Mouse (Mus musculus) hindbrain, postnatal 0 days (tissue): ENCODE measurements around the gene Adgrl4. TPM values are rescaled to one million over a fixed set of nuclear protein-coding genes. Genes with fewer than 3 reads are reported as not detected.

Experiments
- ATAC-seq: fragments of 200-750 bp; cut with Nextera tagmentation; 2 replicates; pipeline ENCODE4 v1.8.0; 2017; ENCODE audit warnings: mild to moderate bottlenecking, moderate TSS enrichment, moderate library complexity
- DNase-seq: peaks from one replicate; pipeline ENCODE4 v3.0.0-alpha.2; 2015; ENCODE audit warnings: low spot score
- H3K27ac ChIP-seq: fragments of 300-500 bp; sonication (generic); 2 replicates; pipeline ENCODE4 v1.5.1; 2014; ENCODE audit warnings: mild to moderate bottlenecking
- H3K27me3 ChIP-seq: fragments of 300-500 bp; sonication (generic); 2 replicates; pipeline ENCODE4 v1.6.1; 2014; ENCODE audit warnings: low read length, mixed read lengths; ENCODE audit not compliant: insufficient read depth
- H3K36me3 ChIP-seq: fragments of 300-500 bp; sonication (generic); 2 replicates; pipeline ENCODE4 v1.6.1; 2014; ENCODE audit warnings: low read length, mixed read lengths; ENCODE audit not compliant: insufficient read depth
- H3K4me1 ChIP-seq: fragments of 300-500 bp; sonication (generic); 2 replicates; pipeline ENCODE4 v1.6.1; 2014; ENCODE audit warnings: antibody characterized with exemption, low read length, mixed read lengths; ENCODE audit not compliant: insufficient read depth
- H3K4me2 ChIP-seq: fragments of 300-500 bp; sonication (generic); 2 replicates; pipeline ENCODE4 v1.6.1; 2014; ENCODE audit warnings: low read depth, mild to moderate bottlenecking, low read length, moderate library complexity, mixed read lengths
- H3K4me3 ChIP-seq: fragments of 300-500 bp; sonication (generic); 2 replicates; pipeline ENCODE4 v1.5.1; 2014; ENCODE audit warnings: low read length
- H3K9ac ChIP-seq: fragments of 300-500 bp; sonication (generic); replicated peaks from 2 replicates; pipeline ENCODE4 v1.6.1; 2014; ENCODE audit warnings: mild to moderate bottlenecking, low read length, moderate library complexity, mixed read lengths
- H3K9me3 ChIP-seq: fragments of 300-500 bp; sonication (generic); 2 replicates; pipeline ENCODE4 v1.6.1; 2016; ENCODE audit warnings: low read length, mixed read lengths
- CTCF ChIP-seq: IDR thresholded peaks from 2 replicates; pipeline ENCODE4 v1.5.1; 2016; ENCODE audit warnings: antibody characterized with exemption, control low read depth, low read depth
- WGBS: fragments of 180-500 bp; shearing (Covaris S2); extraction: QIAGEN DNeasy Blood & Tissue Kit; methylation state at CpG from one replicate; pipeline ENCODE4 v1.1.7; 2014; 5-methylcytosine and 5-hydroxymethylcytosine counted together
- polyA plus RNA-seq: library from polyadenylated mRNA; unstranded; fragments of >200 nt; fragmentation: Nextera tagmentation; extraction: Ambion mirVana; gene quantifications from 2 replicates; pipeline ENCODE4 v1.2.1, GENCODE M21; 2015
- total RNA-seq: library from RNA; depleted of rRNA; stranded (reverse); fragments of >200 nt; gene quantifications from 2 replicates; pipeline ENCODE4 v1.2.3, GENCODE M21; 2014

Gene Adgrl4
- total and polyA plus RNA-seq, 2 experiments from 2014 or later = 9.9 to 27.6 TPM

DNA sequence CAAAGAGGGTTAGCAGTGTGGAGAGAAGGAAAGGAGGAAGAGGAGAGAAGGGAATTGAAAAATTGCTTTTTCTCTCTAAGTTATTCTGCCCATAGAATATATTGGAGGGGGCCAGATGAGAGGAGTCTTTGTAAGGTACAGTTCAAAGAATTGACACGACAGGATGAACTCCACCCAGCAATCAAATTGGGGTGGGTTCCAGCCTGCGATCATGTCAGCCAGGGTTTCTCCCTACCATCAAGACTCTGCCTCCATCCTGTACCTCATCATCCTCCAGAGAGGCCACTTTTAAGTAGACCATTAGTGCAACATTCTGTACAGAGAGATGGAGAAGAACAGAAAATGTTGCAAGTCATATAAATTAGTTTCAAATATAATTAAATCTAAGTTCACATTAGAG, 2.3 kb downstream of the Adgrl4 start:
- H3K4me1 ChIP-seq = no peaks in the 10 kb centered on the region
- 60% methylated on average over 2 of the region's 2 CpGs for WGBS
- H3K9me3 ChIP-seq = no peaks in the 10 kb centered on the region
- no peak for TF ChIP-seq CTCF
- ATAC-seq = no peak
- H3K4me2 ChIP-seq = no peak overlapping the region
- H3K36me3 ChIP-seq = no peaks in the 10 kb centered on the region
- H3K9ac ChIP-seq = no peak overlapping the region
- H3K27me3 ChIP-seq = no peaks in the 10 kb centered on the region
- no peak for DNase-seq
- no peak overlapping the region for H3K27ac ChIP-seq
- no peak overlapping the region for H3K4me3 ChIP-seq

GRCm38 (mm10) chr3:151442026-151442425, 4.3 kb downstream of the Adgrl4 start:
- H3K9ac ChIP-seq = no peak overlapping the region
- 89% methylated on average over 2 of the region's 2 CpGs for WGBS
- no peak for TF ChIP-seq CTCF
- no peaks in the 10 kb centered on the region for H3K4me1 ChIP-seq
- no peak overlapping the region for H3K4me3 ChIP-seq
- no peak overlapping the region for H3K4me2 ChIP-seq
- no peak overlapping the region for H3K27ac ChIP-seq
- no peaks in the 10 kb centered on the region for H3K9me3 ChIP-seq
- H3K36me3 ChIP-seq = no peaks in the 10 kb centered on the region
- ATAC-seq (no peak), DNase-seq (no peak)
- no peaks in the 10 kb centered on the region for H3K27me3 ChIP-seq

DNA sequence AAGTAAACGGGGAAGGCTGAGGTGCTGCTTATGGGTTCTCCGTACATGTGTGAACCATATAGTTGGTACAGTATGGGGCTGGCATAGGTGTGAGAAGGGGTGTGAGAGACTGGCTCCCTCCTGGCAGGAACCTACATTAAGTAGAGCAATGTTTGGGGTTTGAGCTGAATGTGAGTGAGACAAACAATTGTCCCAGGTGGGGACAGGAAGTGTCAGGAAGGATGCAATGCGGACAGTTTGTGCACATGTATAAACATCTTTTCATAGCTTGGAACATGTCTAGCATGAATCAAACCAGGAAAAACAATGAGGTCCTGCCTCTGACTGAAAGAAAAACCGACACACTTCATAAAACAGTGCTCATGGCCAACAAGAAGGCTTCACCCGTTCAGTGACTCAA, 5.8 kb downstream of the Adgrl4 start:
- H3K36me3 ChIP-seq = no peaks in the 10 kb centered on the region
- 83% methylated on average over 5 of the region's 5 CpGs for WGBS
- no peak for TF ChIP-seq CTCF
- no peaks in the 10 kb centered on the region for H3K4me1 ChIP-seq
- no peaks in the 10 kb centered on the region for H3K9me3 ChIP-seq
- ATAC-seq (no peak), DNase-seq (no peak)
- H3K27ac ChIP-seq = no peak overlapping the region
- H3K4me3 ChIP-seq = no peak overlapping the region
- no peaks in the 10 kb centered on the region for H3K27me3 ChIP-seq
- H3K9ac ChIP-seq = no peak overlapping the region
- H3K4me2 ChIP-seq = no peak overlapping the region

DNA sequence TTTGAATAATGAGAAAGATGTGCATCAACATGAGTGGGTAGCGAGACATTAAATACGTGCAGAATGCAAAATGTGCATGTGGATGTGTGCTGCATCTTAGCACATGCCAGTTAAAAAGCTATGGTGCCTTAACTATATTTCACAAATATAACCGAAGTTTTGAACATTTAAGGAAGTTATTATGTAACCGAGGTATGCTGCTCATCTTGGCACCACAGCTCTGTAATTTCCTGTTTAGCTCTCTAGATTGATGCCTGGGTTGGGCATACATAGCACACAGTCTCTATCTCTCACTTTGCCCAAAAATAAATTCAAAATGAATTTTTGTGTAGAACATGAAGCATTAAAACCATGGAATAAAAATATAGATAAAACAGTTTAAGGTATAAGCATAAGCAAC, 6.6 kb downstream of the Adgrl4 start:
- 91% methylated on average over 4 of the region's 4 CpGs for WGBS
- ATAC-seq = no peak
- Histone ChIP-seq H3K36me3 (no peaks in the 10 kb centered on the region), H3K9me3 (no peaks in the 10 kb centered on the region), H3K4me1 (no peaks in the 10 kb centered on the region), H3K27ac (no peak overlapping the region), H3K4me3 (no peak overlapping the region), H3K27me3 (no peaks in the 10 kb centered on the region), H3K9ac (no peak overlapping the region), H3K4me2 (no peak overlapping the region)
- no peak for DNase-seq
- no peak for TF ChIP-seq CTCF

DNA sequence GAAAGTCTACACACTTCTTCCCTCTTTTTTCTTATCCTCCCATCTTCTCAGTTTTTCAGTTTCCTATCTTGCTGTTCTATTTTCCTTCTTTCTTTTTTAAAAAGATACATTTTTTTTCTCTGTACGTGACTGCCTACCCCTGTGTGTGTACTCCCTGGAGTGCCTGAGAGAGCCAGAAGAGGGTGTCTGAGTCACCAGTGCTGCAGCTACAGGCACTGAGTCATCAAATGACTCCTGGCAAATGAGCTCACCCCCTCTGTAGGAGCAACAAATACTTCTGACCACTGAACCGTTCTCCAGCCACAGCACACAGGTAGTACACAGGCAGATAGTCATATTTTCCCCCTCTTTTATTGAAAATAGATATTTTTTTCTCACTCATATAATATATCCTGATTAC, 8.2 kb downstream of the Adgrl4 start:
- 64% methylated on average over 2 of the region's 2 CpGs for WGBS
- TF ChIP-seq CTCF = no peak
- DNase-seq (no peak), ATAC-seq (no peak)
- Histone ChIP-seq H3K4me3 (no peak overlapping the region), H3K27ac (no peak overlapping the region), H3K4me2 (no peak overlapping the region), H3K36me3 (no peaks in the 10 kb centered on the region), H3K9ac (no peak overlapping the region), H3K27me3 (no peaks in the 10 kb centered on the region), H3K4me1 (no peaks in the 10 kb centered on the region), H3K9me3 (no peaks in the 10 kb centered on the region)

DNA sequence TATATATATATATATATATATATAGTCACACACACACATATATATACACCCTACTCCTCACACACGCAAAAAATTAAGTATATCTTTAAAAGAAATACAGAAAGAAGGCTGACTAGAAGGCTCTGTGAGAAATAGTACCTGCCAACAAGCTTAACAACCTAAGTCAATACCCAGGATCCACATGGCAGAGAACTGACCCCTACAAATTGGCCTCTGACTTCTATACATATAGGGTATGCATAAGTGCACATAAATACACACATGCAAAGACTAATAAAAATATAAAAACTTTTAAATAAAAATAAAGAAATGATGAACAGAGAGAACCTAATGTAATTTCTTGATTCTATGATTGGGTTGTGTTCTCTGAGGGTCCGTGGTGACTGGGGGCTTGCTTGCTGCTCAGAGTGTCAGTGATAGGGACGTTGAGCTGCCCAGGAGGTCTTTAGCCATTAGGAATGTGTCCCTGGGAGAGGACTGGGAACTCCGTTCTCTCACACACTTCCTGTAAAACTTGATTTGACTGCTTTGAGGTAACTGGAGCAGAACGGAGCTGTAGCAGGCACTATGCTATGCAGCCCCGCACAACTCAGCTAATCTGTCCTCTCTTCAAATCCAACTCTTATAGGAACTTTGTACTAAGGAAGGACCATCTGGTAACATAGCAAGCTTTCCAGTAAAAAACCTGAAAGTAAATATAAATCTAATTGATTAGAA, 17.5 kb downstream of the Adgrl4 start:
- DNase-seq (no peak), ATAC-seq (no peak)
- Histone ChIP-seq H3K9me3 (no peaks in the 10 kb centered on the region), H3K4me1 (no peaks in the 10 kb centered on the region), H3K36me3 (no peaks in the 10 kb centered on the region), H3K4me3 (no peak overlapping the region), H3K27me3 (no peaks in the 10 kb centered on the region), H3K9ac (no peak overlapping the region), H3K4me2 (no peak overlapping the region), H3K27ac (no peak overlapping the region)
- TF ChIP-seq CTCF = no peak
- WGBS = 72% methylated on average over 6 of the region's 6 CpGs

GRCm38 (mm10) chr3:151459430-151460190, 21.9 kb downstream of the Adgrl4 start:
- H3K9ac ChIP-seq = no peak overlapping the region
- no peaks in the 10 kb centered on the region for H3K27me3 ChIP-seq
- DNase-seq (no peak), ATAC-seq (no peak)
- WGBS = 81% methylated on average over 3 of the region's 3 CpGs
- H3K36me3 ChIP-seq = no peaks in the 10 kb centered on the region
- H3K27ac ChIP-seq = no peak overlapping the region
- H3K4me1 ChIP-seq = no peaks in the 10 kb centered on the region
- no peak for TF ChIP-seq CTCF
- H3K4me2 ChIP-seq = no peak overlapping the region
- H3K9me3 ChIP-seq = no peaks in the 10 kb centered on the region
- no peak overlapping the region for H3K4me3 ChIP-seq
